Mouse (Mus musculus) brain, embryonic 14.5 days (tissue): ENCODE results near the gene Ube2ql1.

Experiments
- CTCF ChIP-seq: fragments of 200-500 bp; IDR thresholded peaks from 2 replicates; pipeline ENCODE4 v1.5.1; 2012; ENCODE audit warnings: inconsistent platforms, mild to moderate bottlenecking, moderate library complexity, borderline replicate concordance; ENCODE audit not compliant: insufficient read depth, insufficient read length; ENCODE audit errors: extremely low read depth
- POLR2A ChIP-seq: fragments of 200-500 bp; IDR thresholded peaks from 2 replicates; pipeline ENCODE4 v1.6.1; 2012; ENCODE audit warnings: mild to moderate bottlenecking, inconsistent platforms, borderline replicate concordance; ENCODE audit not compliant: poor library complexity, insufficient read depth, insufficient read length, severe bottlenecking; ENCODE audit errors: extremely low read depth

DNA sequence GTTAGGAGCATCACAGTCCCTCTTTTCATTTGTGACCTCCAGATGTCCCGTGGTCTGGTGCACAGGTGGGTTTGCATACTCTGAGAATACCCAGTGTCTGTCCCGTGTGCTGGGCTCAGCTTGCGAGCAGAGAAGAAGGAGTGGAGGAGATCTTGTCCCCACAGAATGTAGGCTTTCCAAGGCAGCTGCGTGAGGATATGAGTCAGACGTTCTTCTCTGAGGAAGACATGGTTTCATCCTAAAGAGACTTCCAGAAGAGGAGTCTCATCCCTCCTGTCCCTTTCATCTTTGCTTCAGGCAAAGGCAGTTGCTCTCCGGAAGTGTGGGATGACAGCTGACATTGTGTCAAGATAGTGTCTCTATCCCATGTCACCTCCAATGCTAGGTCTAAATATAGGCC lies 11.8 kb upstream of the Ube2ql1 start:
- TF ChIP-seq CTCF (no peak), POLR2A (no peak)
